Mouse (Mus musculus): ENCODE measurements at regions not wholly inside any gene's neighbourhood (a gene's known extent, or its start where the extent isn't known, plus 50 kb on each side); places are given as distances from the start of the nearest gene placed in this dataset.

GRCm38 (mm10) chr11:111568041-111568440 lies 502.1 kb downstream of the Kcnj2 start:
- no peak for DNase-seq (ENCODE audit: low spot score in 2 of 2)

GRCm38 (mm10) chr11:111568876-111569275 lies 502.9 kb downstream of the Kcnj2 start:
- no peak for DNase-seq (ENCODE audit: low spot score in 2 of 2)

- no peak for DNase-seq (ENCODE audit: low spot score in 2 of 2)
Observed at GRCm38 (mm10) chr11:111577883-111578282, 511.9 kb downstream of the Kcnj2 start.

GRCm38 (mm10) chr11:111582980-111583379 lies 517.0 kb downstream of the Kcnj2 start:
- no peak for DNase-seq (ENCODE audit: low spot score in 2 of 2)

GRCm38 (mm10) chr11:111583606-111584005 lies 517.6 kb downstream of the Kcnj2 start:
- no peak for DNase-seq (ENCODE audit: low spot score in 2 of 2)

GRCm38 (mm10) chr11:111599456-111599855 lies 533.5 kb downstream of the Kcnj2 start:
- no peak for DNase-seq (ENCODE audit: low spot score in 2 of 2)

GRCm38 (mm10) chr11:111605146-111605545 lies 539.2 kb downstream of the Kcnj2 start:
- no peak for DNase-seq (ENCODE audit: low spot score in 2 of 2)

GRCm38 (mm10) chr11:111610522-111611015 lies 544.6 kb downstream of the Kcnj2 start:
- no peak for DNase-seq (ENCODE audit: low spot score in 2 of 2)

- DNase-seq (ENCODE audit: low spot score in 2 of 2) = no peak
Observed at GRCm38 (mm10) chr11:111643603-111644002, 577.6 kb downstream of the Kcnj2 start.

GRCm38 (mm10) chr11:111652882-111653281 lies 586.9 kb downstream of the Kcnj2 start:
- no peak for DNase-seq (ENCODE audit: low spot score in 2 of 2)

- DNase-seq (ENCODE audit: low spot score in 2 of 2) = no peak
Observed at GRCm38 (mm10) chr11:111657778-111658177, 591.8 kb downstream of the Kcnj2 start.

GRCm38 (mm10) chr11:111658362-111659309 lies 592.7 kb downstream of the Kcnj2 start:
- no peak for DNase-seq (ENCODE audit: low spot score in 2 of 2)

- no peak for DNase-seq (ENCODE audit: low spot score in 2 of 2)
Observed at GRCm38 (mm10) chr11:111663269-111663668, 597.3 kb downstream of the Kcnj2 start.

- no peak for DNase-seq (ENCODE audit: low spot score in 2 of 2)
Observed at GRCm38 (mm10) chr11:111666336-111666735, 600.4 kb downstream of the Kcnj2 start.

GRCm38 (mm10) chr11:111671865-111672264 lies 605.9 kb downstream of the Kcnj2 start:
- DNase-seq (ENCODE audit: low spot score in 2 of 2) = no peak

GRCm38 (mm10) chr11:111675673-111676072 lies 609.7 kb downstream of the Kcnj2 start:
- no peak for DNase-seq (ENCODE audit: low spot score in 2 of 2)

GRCm38 (mm10) chr11:111682341-111682740 lies 616.4 kb downstream of the Kcnj2 start:
- no peak for DNase-seq (ENCODE audit: low spot score in 2 of 2)

- DNase-seq (ENCODE audit: low spot score in 2 of 2) = no peak
Observed at GRCm38 (mm10) chr11:111683909-111684308, 617.9 kb downstream of the Kcnj2 start.

GRCm38 (mm10) chr11:111687769-111688168 lies 621.8 kb downstream of the Kcnj2 start:
- DNase-seq (ENCODE audit: low spot score in 2 of 2) = no peak

GRCm38 (mm10) chr11:111688186-111688860 lies 622.4 kb downstream of the Kcnj2 start:
- no peak for DNase-seq (ENCODE audit: low spot score in 2 of 2)

GRCm38 (mm10) chr11:111689899-111690298 lies 623.9 kb downstream of the Kcnj2 start:
- DNase-seq (ENCODE audit: low spot score in 2 of 2) = no peak

GRCm38 (mm10) chr11:111691512-111691911 lies 625.5 kb downstream of the Kcnj2 start:
- no peak for DNase-seq (ENCODE audit: low spot score in 2 of 2)

- no peak for DNase-seq (ENCODE audit: low spot score in 2 of 2)
Observed at GRCm38 (mm10) chr11:111696668-111697067, 630.7 kb downstream of the Kcnj2 start.
